Mouse (Mus musculus): Measurements from ENCODE around the gene Foxk1.

The Foxk1 gene

DNA sequence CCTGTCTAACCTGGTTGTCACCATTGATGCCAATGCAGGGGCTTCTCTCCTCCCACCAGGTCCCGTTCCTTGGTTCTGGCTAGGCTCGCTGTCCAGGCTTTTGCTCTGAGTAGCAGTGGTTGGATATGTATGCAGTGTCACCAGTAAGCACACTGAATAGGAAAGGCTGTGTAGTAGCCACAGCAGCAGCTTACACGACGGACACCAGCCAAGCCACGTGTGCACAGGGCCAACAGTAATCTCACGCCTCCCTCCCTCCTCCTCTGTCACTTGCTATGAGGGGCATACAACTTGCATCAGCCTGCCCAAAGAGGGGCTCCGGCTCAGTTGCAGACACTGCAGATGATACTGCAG, 108.7 kb downstream of the Foxk1 start:
- H3K36me3 ChIP-seq (ENCODE audit: insufficient read depth, low read length) = peaks cover 22% of the 10 kb centered on the region
- H3K27me3 ChIP-seq (ENCODE audit: insufficient read depth, low read length) = no peaks in the 10 kb centered on the region
- TF ChIP-seq CTCF (conservative IDR thresholded peaks at IDR 0.05; ENCODE audit: low read length) (no peak), NANOG (IDR thresholded peaks at IDR 0.05; ENCODE audit: borderline replicate concordance, low read length) (no peak), POU5F1 (IDR thresholded peaks at IDR 0.05; ENCODE audit: borderline replicate concordance, low read length) (no peak)
- H3K4me3 ChIP-seq (replicated peaks; ENCODE audit: low read length) = peak overlapping the region; percentile 63; the same call in 1 of the 2 replicates
- H3K4me1 ChIP-seq (replicated peaks; ENCODE audit: low read depth, low read length) = peaks cover 45% of the 10 kb centered on the region
- no peaks in the 10 kb centered on the region for H3K9me3 ChIP-seq (ENCODE audit: low read length)

All from E14TG2a.4 (cell line).